Mouse (Mus musculus) C2C12 (cell line): ENCODE measurements around the gene Kctd11.

ENCODE experiments used
- CEBPB ChIP-seq: IDR thresholded peaks from one replicate; pipeline ENCODE4 v1.6.1; 2011; ENCODE audit warnings: low read depth, mild to moderate bottlenecking, control low read depth, moderate library complexity
- CTCF ChIP-seq: IDR thresholded peaks from one replicate; pipeline ENCODE4 v1.5.1; 2011; ENCODE audit not compliant: control insufficient read depth, insufficient read depth, insufficient read length
- FOSL1 ChIP-seq: IDR thresholded peaks from one replicate; pipeline ENCODE4 v1.8.0; 2011; ENCODE audit warnings: mild to moderate bottlenecking, low read length; ENCODE audit not compliant: poor library complexity, insufficient read depth, severe bottlenecking
- MAX ChIP-seq: IDR thresholded peaks from one replicate; pipeline ENCODE4 v1.6.1; 2011; ENCODE audit warnings: mild to moderate bottlenecking, control low read depth
- MYOG ChIP-seq: IDR thresholded peaks from one replicate; pipeline ENCODE4 v1.6.1; 2011; ENCODE audit not compliant: control insufficient read depth, insufficient read length; ENCODE audit errors: extremely low read depth
- USF1 ChIP-seq: IDR thresholded peaks from one replicate; pipeline ENCODE4 v1.6.1; 2011; ENCODE audit warnings: low read depth, mild to moderate bottlenecking, control low read depth, moderate library complexity

DNA sequence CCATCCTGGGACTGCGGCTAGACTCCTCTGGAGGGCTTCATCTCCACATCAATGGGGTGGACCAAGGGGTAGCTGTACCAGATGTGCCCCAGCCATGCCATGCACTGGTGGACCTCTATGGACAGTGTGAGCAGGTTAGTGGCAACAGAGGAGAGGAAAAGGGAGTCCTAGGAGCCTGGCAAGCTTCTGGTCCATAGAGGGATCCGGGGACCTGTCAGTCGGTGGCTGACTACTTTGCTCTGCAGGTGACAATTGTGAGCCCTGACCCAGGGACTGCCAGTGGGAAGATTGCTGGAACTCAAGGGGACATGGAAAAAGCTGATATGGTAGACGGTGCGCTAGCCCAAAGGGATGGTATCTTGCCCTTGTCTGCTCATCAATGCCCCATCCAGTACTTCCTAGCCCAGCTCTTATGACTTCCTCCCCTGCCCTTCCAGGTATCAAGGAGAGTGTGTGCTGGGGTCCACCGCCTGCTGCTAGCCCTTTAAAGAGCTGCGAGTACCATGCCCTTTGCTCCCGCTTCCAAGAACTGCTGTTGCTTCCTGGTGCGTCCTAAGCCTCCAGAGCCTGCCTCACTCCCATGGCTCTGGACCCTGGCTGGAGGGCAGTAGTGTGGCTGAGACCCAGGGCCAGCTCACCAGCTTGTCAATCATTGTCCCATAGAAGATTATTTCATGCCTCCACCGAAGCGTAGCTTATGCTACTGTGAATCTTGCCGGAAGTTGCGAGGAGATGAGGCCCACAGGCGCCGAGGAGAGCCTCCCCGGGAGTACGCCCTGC lies 29.8 kb upstream of the Kctd11 start:
- no peak for TF ChIP-seq MYOG
- no peak for TF ChIP-seq CTCF
- no peak for TF ChIP-seq MAX
- no peak for TF ChIP-seq CEBPB
- no peak for TF ChIP-seq USF1
- no peak for TF ChIP-seq FOSL1
